8 mouse cellular contexts compared by ENCODE assay signal in genomic region chr4:121097650-121098378, GRCm38 (mm10). TPM values are rescaled to one million over a fixed set of nuclear protein-coding genes. Genes with fewer than 3 reads are reported as not detected.
DNase-seq lines count a peak whose midpoint lies in the region; ATAC-seq and TF ChIP-seq lines count a peak whose summit lies in the region.

Gene Zmpste24 (minus strand): TSS chr4:121098241.

- peak within 1 kb of the TSS; percentile 79 for H3K9ac ChIP-seq in embryonic facial prominence, embryonic 14.5 days (ENCODE audit: low read depth, low read length)
- H3K9ac ChIP-seq in limb, embryonic 14.5 days (ENCODE audit: low read depth, low read length, severe bottlenecking): peak within 1 kb of the TSS; percentile 82
- peak within 1 kb of the TSS; percentile 74 for H3K9ac ChIP-seq in midbrain, postnatal 0 days (replicated peaks; ENCODE audit: low read length, poor library complexity, severe bottlenecking)

- H3K4me3 ChIP-seq in embryonic facial prominence, embryonic 14.5 days (ENCODE audit: low read depth, low read length): peak within 1 kb of the TSS; percentile 79
- H3K4me3 ChIP-seq in limb, embryonic 14.5 days (replicated peaks; ENCODE audit: low read length): peak within 1 kb of the TSS; percentile 71
- peak within 1 kb of the TSS; percentile 75 for H3K4me3 ChIP-seq in midbrain, postnatal 0 days (ENCODE audit: low read depth, low read length)

- H3K4me2 ChIP-seq in embryonic facial prominence, embryonic 14.5 days (ENCODE audit: low read depth, low read length): peak within 1 kb of the TSS; percentile 83
- H3K4me2 ChIP-seq in limb, embryonic 14.5 days (replicated peaks; ENCODE audit: low read depth, low read length, severe bottlenecking): peak within 1 kb of the TSS; percentile 80
- peak within 1 kb of the TSS; percentile 80 for H3K4me2 ChIP-seq in midbrain, postnatal 0 days (ENCODE audit: low read depth, low read length, poor library complexity, severe bottlenecking)

- peaks cover 7% of the 10 kb centered on the region for H3K4me1 ChIP-seq in embryonic facial prominence, embryonic 14.5 days (ENCODE audit: control insufficient read depth, insufficient read depth, low read length)
- peaks cover 4% of the 10 kb centered on the region for H3K4me1 ChIP-seq in limb, embryonic 14.5 days (ENCODE audit: control insufficient read depth, insufficient read depth, low read length)
- H3K4me1 ChIP-seq in midbrain, postnatal 0 days (ENCODE audit: insufficient read depth, low read length): no peaks in the 10 kb centered on the region; the same call in 1 of the 2 replicates

- peak; percentile 93 for ATAC-seq in embryonic facial prominence, embryonic 14.5 days (ENCODE audit: low read depth)
- ATAC-seq in limb, embryonic 14.5 days (ENCODE audit: low FRiP score, low read depth): peak; percentile 89
- peak; percentile 96 for ATAC-seq in midbrain, postnatal 0 days (ENCODE audit: low FRiP score)

- no peaks in the 10 kb centered on the region; the same call in 1 of the 2 replicates for H3K27me3 ChIP-seq in embryonic facial prominence, embryonic 14.5 days (replicated peaks; ENCODE audit: control insufficient read depth, insufficient read depth, low read length)
- H3K27me3 ChIP-seq in limb, embryonic 14.5 days (ENCODE audit: control insufficient read depth, insufficient read depth, low read length): no peaks in the 10 kb centered on the region
- H3K27me3 ChIP-seq in midbrain, postnatal 0 days (ENCODE audit: insufficient read depth, low read length): no peaks in the 10 kb centered on the region

- peak; percentile 96 for DNase-seq in 3T3-L1 (ENCODE audit: low read depth, low spot score)
- peak; percentile 61 to 63 for DNase-seq in adrenal gland, postnatal 4 days (ENCODE audit: low spot score in 2 of 2)
- DNase-seq in embryonic facial prominence, embryonic 14.5 days (ENCODE audit: low spot score): peak; percentile 95
- peak; percentile 82 for DNase-seq in heart, adult 8-10 months (ENCODE audit: low spot score)
- peak; percentile 91 for DNase-seq in kidney, adult 9 months
- DNase-seq in limb, embryonic 14.5 days (ENCODE audit: low spot score): peak; percentile 94
- peak; percentile 97 for DNase-seq in midbrain, postnatal 0 days (ENCODE audit: low spot score)
- peak; percentile 65 to 80 for DNase-seq in spleen, postnatal 14 days (ENCODE audit: low spot score in 2 of 2)

- no peaks in the 10 kb centered on the region for H3K9me3 ChIP-seq in embryonic facial prominence, embryonic 14.5 days (ENCODE audit: control insufficient read depth, low read length)
- H3K9me3 ChIP-seq in limb, embryonic 14.5 days (ENCODE audit: control insufficient read depth, low read length): no peaks in the 10 kb centered on the region
- no peaks in the 10 kb centered on the region for H3K9me3 ChIP-seq in midbrain, postnatal 0 days (ENCODE audit: low read length)

- peak; percentile 43; the same call in 1 of the 2 replicates for TF ChIP-seq POLR2A in limb, embryonic 14.5 days (IDR thresholded peaks at IDR 0.05; ENCODE audit: borderline replicate concordance, extremely low read depth, insufficient read depth, insufficient read length)

- no peak for TF ChIP-seq CTCF in midbrain, postnatal 0 days (IDR thresholded peaks at IDR 0.05)

- H3K36me3 ChIP-seq in embryonic facial prominence, embryonic 14.5 days (ENCODE audit: control insufficient read depth, insufficient read depth, low read length): peaks cover 28% of the 10 kb centered on the region
- H3K36me3 ChIP-seq in limb, embryonic 14.5 days (ENCODE audit: control insufficient read depth, insufficient read depth, low read length): peaks cover 28% of the 10 kb centered on the region
- peaks cover 14% of the 10 kb centered on the region for H3K36me3 ChIP-seq in midbrain, postnatal 0 days (ENCODE audit: insufficient read depth, low read length)

- H3K27ac ChIP-seq in embryonic facial prominence, embryonic 14.5 days (replicated peaks; ENCODE audit: low read depth, low read length): peak within 1 kb of the TSS; percentile 74; the same call in 1 of the 2 replicates
- peak within 1 kb of the TSS; percentile 48; the same call in 1 of the 2 replicates for H3K27ac ChIP-seq in limb, embryonic 14.5 days (replicated peaks; ENCODE audit: low read depth, low read length)
- peak within 1 kb of the TSS; percentile 47; the same call in 1 of the 2 replicates for H3K27ac ChIP-seq in midbrain, postnatal 0 days (ENCODE audit: low read depth, low read length)

- under 1% methylated on average over 38 of the region's 39 CpGs for WGBS in embryonic facial prominence, embryonic 14.5 days
- WGBS in limb, embryonic 14.5 days: under 1% methylated on average over 39 of the region's 39 CpGs
- under 1% methylated on average over 38 of the region's 39 CpGs for WGBS in midbrain, postnatal 0 days

RNA-seq across cellular contexts. Expression of gene Zmpste24, which starts in this region (rescaled TPM):
- 10 to 100 TPM; 42.6 to 43.1 TPM for total RNA-seq in adrenal gland, postnatal 4 days (2021)
- 23.9 and 25.9 TPM in 2 replicates for polyA plus RNA-seq in embryonic facial prominence, embryonic 14.5 days (2014; fragmentation: Nextera tagmentation; extraction: Ambion mirVana)
- total RNA-seq in heart, adult 8-10 months (2022): 10 to 100 TPM; 21.7 to 28.5 (median 24.3) TPM
- polyA plus RNA-seq in limb, embryonic 14.5 days (2012; rRNA removed): 19.0 TPM in 2 replicates
- polyA plus RNA-seq in limb, embryonic 14.5 days (2014; fragmentation: Nextera tagmentation; extraction: Ambion mirVana): 19.0 and 22.6 TPM in 2 replicates
- 18.6 and 19.9 TPM in 2 replicates for total RNA-seq in midbrain, postnatal 0 days (2014; rRNA removed)
- 17.0 and 18.0 TPM in 2 replicates for polyA plus RNA-seq in midbrain, postnatal 0 days (2015; fragmentation: Nextera tagmentation; extraction: Ambion mirVana)

Comparison
In these comparisons a context has a peak if more than half of its experiments do, and no peak if none do; other contexts are left out.
1. Peak in every context shown above with its lines: DNase-seq, ATAC-seq, H3K4me3 ChIP-seq and H3K27ac ChIP-seq.